Mouse (Mus musculus): ENCODE results near the gene Hmgcl.

- TF ChIP-seq POLR2A (IDR thresholded peaks at IDR 0.05; ENCODE audit: extremely low read depth, insufficient read depth, low read length) (no peak), CTCF (IDR thresholded peaks at IDR 0.05; ENCODE audit: low read depth, low read length) (no peak)
These were observed 46.2 kb upstream of the Hmgcl start for GRCm38 (mm10) chr4:135900008-135900407.

Data from liver, adult 2 months (tissue).